Mouse (Mus musculus) MEL (cell line): ENCODE data around the gene Pbx4. TPM values are rescaled to one million over a fixed set of nuclear protein-coding genes. Genes with fewer than 3 reads are reported as not detected.
A peak's percentile ranks its signal among the peaks of the same experiment; 100 is the strongest.

ENCODE experiments used
- DNase-seq: peaks from one replicate; pipeline ENCODE4 v3.0.0; 2011; ENCODE audit warnings: low read depth, low spot score
- H3K27ac ChIP-seq: 2 replicates; pipeline ENCODE4 v1.5.1; 2012; ENCODE audit warnings: low read depth, mild to moderate bottlenecking, control low read depth, low read length, moderate library complexity; ENCODE audit not compliant: control insufficient read depth
- H3K27me3 ChIP-seq, 2 experiments: fragments of 150-350 bp in 1 of 2; sonication (generic) in 1 of 2; 2 replicates each; pipeline ENCODE4 v1.6.1; 2012; ENCODE audit warnings: low read length in 2 of 2, mild to moderate bottlenecking in 2 of 2, improper control_type of control experiment in 1 of 2, moderate library complexity in 1 of 2; ENCODE audit not compliant: insufficient read depth in 2 of 2, control insufficient read depth in 1 of 2
- H3K36me3 ChIP-seq, 2 experiments: 2 replicates each; pipeline ENCODE4 v1.6.1; 2012 to 2014; ENCODE audit warnings: low read length in 2 of 2, improper control_type of control experiment in 1 of 2, inconsistent platforms in 1 of 2, mild to moderate bottlenecking in 1 of 2; ENCODE audit not compliant: insufficient read depth in 2 of 2, control insufficient read depth in 1 of 2
- H3K4me1 ChIP-seq, 2 experiments: fragments of 150-350 bp in 1 of 2; sonication (generic) in 1 of 2; 2 replicates each; pipeline ENCODE4 v1.6.1; 2012; ENCODE audit warnings: low read length in 2 of 2, improper control_type of control experiment in 1 of 2, mild to moderate bottlenecking in 1 of 2; ENCODE audit not compliant: insufficient read depth in 2 of 2, control insufficient read depth in 1 of 2
- H3K4me3 ChIP-seq, 2 experiments: fragments of 150-350 bp in 1 of 2; sonication (generic) in 1 of 2; 2 replicates each; pipeline ENCODE4 v1.5.1; 2012; ENCODE audit warnings: low read depth in 2 of 2, low read length in 2 of 2, mild to moderate bottlenecking in 2 of 2, moderate library complexity in 2 of 2, control low read depth in 1 of 2, improper control_type of control experiment in 1 of 2; ENCODE audit not compliant: control insufficient read depth in 1 of 2, insufficient read depth in 1 of 2
- H3K79me2 ChIP-seq: 2 replicates; pipeline ENCODE4 v1.6.1; 2012; ENCODE audit warnings: mild to moderate bottlenecking, low read length, moderate library complexity; ENCODE audit not compliant: control insufficient read depth, poor library complexity, insufficient read depth
- H3K9ac ChIP-seq: 2 replicates; pipeline ENCODE4 v1.6.1; 2012; ENCODE audit warnings: low read depth, mild to moderate bottlenecking, control low read depth, low read length, moderate library complexity; ENCODE audit not compliant: control insufficient read depth, poor library complexity, severe bottlenecking
- H3K9me3 ChIP-seq: fragments of 150-350 bp; sonication (generic); replicated peaks from 2 replicates; pipeline ENCODE4 v1.6.1; 2012; ENCODE audit warnings: mild to moderate bottlenecking, low read length, improper control_type of control experiment, moderate library complexity; ENCODE audit not compliant: insufficient read depth
- BHLHE40 ChIP-seq: IDR thresholded peaks from 2 replicates; pipeline ENCODE4 v1.6.1; 2012; ENCODE audit warnings: low read depth, mild to moderate bottlenecking, inconsistent platforms, low read length, improper control_type of control experiment, borderline replicate concordance
- CHD1 ChIP-seq: IDR thresholded peaks from 2 replicates; pipeline ENCODE4 v1.6.1; 2012; ENCODE audit warnings: low read depth, mild to moderate bottlenecking, inconsistent platforms, low read length, improper control_type of control experiment
- CHD2 ChIP-seq: IDR thresholded peaks from 2 replicates; pipeline ENCODE4 v1.6.1; 2011; ENCODE audit warnings: low read length, improper control_type of control experiment
- E2F4 ChIP-seq: IDR thresholded peaks from 2 replicates; pipeline ENCODE4 v1.6.1; 2011; ENCODE audit warnings: low read depth, low read length, improper control_type of control experiment, borderline replicate concordance
- ELF1 ChIP-seq: IDR thresholded peaks from 2 replicates; pipeline ENCODE4 v1.6.1; 2014; ENCODE audit warnings: low read depth, mild to moderate bottlenecking, inconsistent platforms, low read length, improper control_type of control experiment, moderate library complexity
- EP300 ChIP-seq, 2 experiments: IDR thresholded peaks; 2 replicates each; pipeline ENCODE4 v1.6.1; 2011; ENCODE audit warnings: improper control_type of control experiment in 2 of 2, low read length in 2 of 2, low read depth in 1 of 2, mild to moderate bottlenecking in 1 of 2
- ETS1 ChIP-seq: IDR thresholded peaks from 2 replicates; pipeline ENCODE4 v1.6.1; 2012; ENCODE audit warnings: low read depth, mild to moderate bottlenecking, inconsistent platforms, low read length, improper control_type of control experiment, moderate library complexity
- GATA1 ChIP-seq: IDR thresholded peaks from 2 replicates; pipeline ENCODE4 v1.6.1; 2011; ENCODE audit warnings: low read depth, low read length, improper control_type of control experiment
- HCFC1 ChIP-seq: IDR thresholded peaks from 2 replicates; pipeline ENCODE4 v1.6.1; 2012; ENCODE audit warnings: low read depth, mild to moderate bottlenecking, inconsistent platforms, low read length, improper control_type of control experiment, moderate library complexity
- JUND ChIP-seq: IDR thresholded peaks from 2 replicates; pipeline ENCODE4 v1.6.1; 2011; ENCODE audit warnings: low read depth, mild to moderate bottlenecking, improper control_type of control experiment, low read length
- MAFK ChIP-seq: IDR thresholded peaks from 2 replicates; pipeline ENCODE4 v1.6.1; 2011; ENCODE audit warnings: low read depth, mild to moderate bottlenecking, low read length, improper control_type of control experiment, borderline replicate concordance
- MAX ChIP-seq: IDR thresholded peaks from 2 replicates; pipeline ENCODE4 v1.6.1; 2011; ENCODE audit warnings: low read length, improper control_type of control experiment
- MAZ ChIP-seq: IDR thresholded peaks from 2 replicates; pipeline ENCODE4 v1.6.1; 2012; ENCODE audit warnings: low read depth, mild to moderate bottlenecking, inconsistent platforms, low read length, improper control_type of control experiment
- MEF2A ChIP-seq: IDR thresholded peaks from 2 replicates; pipeline ENCODE4 v1.6.1; 2014; ENCODE audit warnings: low read depth, mild to moderate bottlenecking, inconsistent platforms, low read length, improper control_type of control experiment; ENCODE audit not compliant: poor library complexity, insufficient replicate concordance, severe bottlenecking; ENCODE audit errors: extremely low read depth
- MXI1 ChIP-seq: IDR thresholded peaks from 2 replicates; pipeline ENCODE4 v1.6.1; 2011; ENCODE audit warnings: mild to moderate bottlenecking, low read depth, low read length, improper control_type of control experiment
- MYC ChIP-seq: IDR thresholded peaks from 2 replicates; pipeline ENCODE4 v1.6.1; 2011; ENCODE audit warnings: low read depth, mild to moderate bottlenecking, low read length, improper control_type of control experiment, moderate library complexity
- NELFE ChIP-seq: IDR thresholded peaks from 2 replicates; pipeline ENCODE4 v1.6.1; 2011; ENCODE audit warnings: low read depth, low read length, improper control_type of control experiment
- NRF1 ChIP-seq: IDR thresholded peaks from 2 replicates; pipeline ENCODE4 v1.6.1; 2014; ENCODE audit warnings: low read depth, mild to moderate bottlenecking, inconsistent platforms, low read length, improper control_type of control experiment, moderate library complexity; ENCODE audit not compliant: poor library complexity, insufficient read depth, severe bottlenecking
- POLR2AphosphoS5 ChIP-seq: IDR thresholded peaks from 2 replicates; pipeline ENCODE4 v1.6.1; 2012; ENCODE audit warnings: low read depth, borderline replicate concordance, mild to moderate bottlenecking, inconsistent platforms, low read length, moderate library complexity, mixed read lengths
- RCOR1 ChIP-seq: IDR thresholded peaks from 2 replicates; pipeline ENCODE4 v1.6.1; 2012; ENCODE audit warnings: low read depth, mild to moderate bottlenecking, inconsistent platforms, low read length, improper control_type of control experiment
- TBP ChIP-seq: IDR thresholded peaks from 2 replicates; pipeline ENCODE4 v1.8.0; 2011; ENCODE audit warnings: low read depth, low read length, improper control_type of control experiment
- TCF12 ChIP-seq: IDR thresholded peaks from 2 replicates; pipeline ENCODE4 v1.6.1; 2014; ENCODE audit warnings: low read depth, mild to moderate bottlenecking, inconsistent platforms, low read length, improper control_type of control experiment, moderate library complexity
- ZNF384 ChIP-seq: IDR thresholded peaks from 2 replicates; pipeline ENCODE4 v1.6.1; 2012; ENCODE audit warnings: low read depth, mild to moderate bottlenecking, inconsistent platforms, low read length, improper control_type of control experiment
- polyA plus RNA-seq, 2 experiments: library from polyadenylated mRNA; stranded (reverse) in 1 of 2; unstranded in 1 of 2; fragments of >175 nt in 1 of 2; fragments of >200 nt in 1 of 2; gene quantifications; 2 replicates each; pipeline versions ENCODE4 v1.2.1 to v1.2.4; 2012; ENCODE audit warnings: low replicate concordance in 2 of 2, low read depth in 1 of 2; ENCODE audit not compliant: insufficient read length in 2 of 2, insufficient read depth in 1 of 2, missing spikeins in 1 of 2
- total RNA-seq: library from RNA; depleted of rRNA; stranded (reverse); fragments of 300-350 nt; gene quantifications from 2 replicates; pipeline ENCODE4 v1.2.3, GENCODE M21; 2012

The Pbx4 gene
- total and polyA plus RNA-seq, 3 experiments: 9.3 to 15.6 TPM; not detected in 1

DNA sequence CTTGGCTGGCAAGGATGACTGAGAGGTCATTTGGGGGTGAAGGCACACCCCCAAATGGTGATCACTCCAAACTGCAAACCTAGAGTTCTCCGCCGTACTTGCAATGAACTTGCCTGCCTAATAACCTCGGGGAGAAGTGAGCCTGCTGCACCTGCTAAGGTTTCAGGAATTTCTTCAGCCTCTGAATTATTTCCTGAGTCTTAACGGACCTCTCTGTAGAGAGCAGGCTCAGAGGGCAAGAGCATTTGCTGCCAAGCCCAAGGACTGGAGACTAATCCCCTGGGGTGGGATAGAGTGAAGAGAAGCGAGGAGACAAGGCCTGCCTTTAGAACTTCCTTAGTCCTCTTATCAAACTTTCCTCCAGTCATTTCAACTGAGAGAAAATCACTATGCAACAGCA, 42.6 kb upstream of the Pbx4 start:
- TF ChIP-seq NRF1: no peak
- TF ChIP-seq MAFK: no peak
- peak; percentile 17; the same call in 1 of the 2 replicates for TF ChIP-seq TCF12
- peak; percentile 32; the same call in 1 of the 2 replicates for TF ChIP-seq GATA1
- 0 out of 2 replicates have a peak, but pooled peaks have one; percentile 33 for TF ChIP-seq HCFC1
- TF ChIP-seq RCOR1: peak; percentile 22; the same call in 1 of the 2 replicates
- TF ChIP-seq, all 39 proteins: peak for 4
- H3K4me3 ChIP-seq: peak overlapping the region; percentile 67 to 73
- H3K27ac ChIP-seq: peak overlapping the region; percentile 90

DNA sequence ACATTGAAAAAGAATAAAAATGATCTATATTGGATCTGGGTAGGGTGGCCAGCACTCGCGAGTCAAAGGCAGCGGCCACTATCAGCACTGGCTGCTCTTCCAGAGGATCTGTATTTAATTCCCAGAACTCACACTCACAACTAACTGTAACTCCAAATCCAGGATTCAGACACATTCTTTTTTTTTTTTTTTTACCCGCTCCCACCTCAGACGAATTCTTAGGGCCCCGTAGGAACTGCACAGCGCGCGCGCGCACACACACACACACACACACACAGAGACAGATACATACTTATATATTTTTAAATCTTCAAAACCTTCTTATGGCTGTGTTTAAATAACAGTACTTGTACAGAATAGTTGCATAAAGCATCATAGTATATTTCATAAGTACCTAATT, 41.9 kb upstream of the Pbx4 start:
- H3K27me3 ChIP-seq: no peaks in the 10 kb centered on the region
- H3K79me2 ChIP-seq: peaks cover 31% of the 10 kb centered on the region
- DNase-seq: no peak
- H3K4me3 ChIP-seq: peak overlapping the region; percentile 67 to 73
- H3K4me1 ChIP-seq: peaks cover 4 to 15% of the 10 kb centered on the region in 2 experiments
- H3K9ac ChIP-seq: peak overlapping the region; percentile 93
- H3K27ac ChIP-seq: peak overlapping the region; percentile 90
- TF ChIP-seq HCFC1 (no peak), TBP (no peak), NELFE (no peak), JUND (no peak), GATA1 (no peak), POLR2AphosphoS5 (no peak), E2F4 (peak; percentile 81; the same call in 1 of the 2 replicates), MYC (peak; percentile 59; the same call in 1 of the 2 replicates), NRF1 (peak; percentile 57), ELF1 (no peak), MEF2A (no peak), ZNF384 (peak; percentile 75), MAZ (no peak), MAX (no peak), ETS1 (no peak), RCOR1 (no peak), CHD2 (no peak), EP300 (IDR thresholded peaks at IDR 0.05; ENCODE audit: low read depth in 1 of 2, low read length in 2 of 2) (0 out of 4 replicates have a peak, but pooled peaks of 1 of the 2 experiments have one; percentile 13), BHLHE40 (no peak), CHD1 (no peak), MXI1 (no peak)
- H3K9me3 ChIP-seq: no peaks in the 10 kb centered on the region
- H3K36me3 ChIP-seq: peaks cover 0 to 14% of the 10 kb centered on the region in 2 experiments; a peak in 3 of 4 replicates

More for the DNA sequence above, 42.6 kb upstream of the Pbx4 start:
- Histone ChIP-seq H3K79me2 (peaks cover 31% of the 10 kb centered on the region), H3K9ac (peak overlapping the region; percentile 93), H3K4me1 (peaks cover 4 to 15% of the 10 kb centered on the region in 2 experiments), H3K36me3 (peaks cover 0 to 14% of the 10 kb centered on the region in 2 experiments; a peak in 3 of 4 replicates), H3K27me3 (no peaks in the 10 kb centered on the region), H3K9me3 (no peaks in the 10 kb centered on the region)
- peak; percentile 70 for DNase-seq
